Mouse (Mus musculus) heart, postnatal 4 days (tissue): Measurements from ENCODE around the gene Cables2. TPM values are rescaled to one million over a fixed set of nuclear protein-coding genes. Genes with fewer than 3 reads are reported as not detected.

Experiments used
- DNase-seq: peaks from one replicate; pipeline ENCODE4 v3.0.0; 2021
- total RNA-seq, 2 experiments: library from RNA; stranded (reverse); gene quantifications; 2 replicates each; pipeline ENCODE4 v1.2.3; 2021

The Cables2 gene
- total RNA-seq, 2 experiments from 2014 or later, result 15.2 to 15.4 TPM

GRCm38 (mm10) chr2:180255701-180256100 is 17.6 kb downstream of the Cables2 start:
- no peak for DNase-seq

GRCm38 (mm10) chr2:180254436-180255209 is 18.7 kb downstream of the Cables2 start:
- no peak for DNase-seq

- no peak for DNase-seq
Observed at GRCm38 (mm10) chr2:180251838-180252237, 21.5 kb downstream of the Cables2 start.

GRCm38 (mm10) chr2:180250930-180251611 is 22.2 kb downstream of the Cables2 start:
- peak; percentile 85 for DNase-seq

- DNase-seq, result no peak
Observed at GRCm38 (mm10) chr2:180248947-180249660, 24.2 kb downstream of the Cables2 start.

GRCm38 (mm10) chr2:180247916-180248315 is 25.4 kb downstream of the Cables2 start:
- DNase-seq, result no peak

GRCm38 (mm10) chr2:180243108-180243507 is 30.2 kb downstream of the Cables2 start:
- DNase-seq, result no peak

GRCm38 (mm10) chr2:180238591-180238990 is 34.7 kb downstream of the Cables2 start:
- DNase-seq, result no peak

- DNase-seq, result no peak
Observed at GRCm38 (mm10) chr2:180237601-180238345, 35.5 kb downstream of the Cables2 start.

GRCm38 (mm10) chr2:180236930-180237329 is 36.4 kb downstream of the Cables2 start:
- DNase-seq, result no peak

GRCm38 (mm10) chr2:180236500-180236899 is 36.8 kb downstream of the Cables2 start:
- no peak for DNase-seq

GRCm38 (mm10) chr2:180235788-180236187 is 37.5 kb downstream of the Cables2 start:
- no peak for DNase-seq

GRCm38 (mm10) chr2:180234980-180235379 is 38.3 kb downstream of the Cables2 start:
- peak; percentile 55 for DNase-seq

- no peak for DNase-seq
Observed at GRCm38 (mm10) chr2:180234353-180234752, 38.9 kb downstream of the Cables2 start.

GRCm38 (mm10) chr2:180233101-180233904 is 40.0 kb downstream of the Cables2 start:
- DNase-seq, result no peak

- peak; percentile 57 for DNase-seq
Observed at GRCm38 (mm10) chr2:180230482-180230881, 42.8 kb downstream of the Cables2 start.

- DNase-seq, result no peak
Observed at GRCm38 (mm10) chr2:180229129-180229528, 44.2 kb downstream of the Cables2 start.

- DNase-seq, result peak; percentile 66
Observed at GRCm38 (mm10) chr2:180228592-180228991, 44.7 kb downstream of the Cables2 start.

GRCm38 (mm10) chr2:180228060-180228458 is 45.2 kb downstream of the Cables2 start:
- DNase-seq, result no peak

GRCm38 (mm10) chr2:180227262-180228059 is 45.8 kb downstream of the Cables2 start:
- peak; percentile 73 for DNase-seq
